Mouse (Mus musculus) CD4-positive, CD25-positive, alpha-beta regulatory T cell, adult 2 months (primary cell): ENCODE measurements at regions not wholly inside any gene's neighbourhood (a gene's known extent, or its start where the extent isn't known, plus 50 kb on each side); places are given as distances from the start of the nearest gene placed in this dataset.

ENCODE experiments used
- DNase-seq: peaks from one replicate; pipeline ENCODE4 v3.0.0-alpha.2; 2012; ENCODE audit warnings: low read depth, low spot score

DNA sequence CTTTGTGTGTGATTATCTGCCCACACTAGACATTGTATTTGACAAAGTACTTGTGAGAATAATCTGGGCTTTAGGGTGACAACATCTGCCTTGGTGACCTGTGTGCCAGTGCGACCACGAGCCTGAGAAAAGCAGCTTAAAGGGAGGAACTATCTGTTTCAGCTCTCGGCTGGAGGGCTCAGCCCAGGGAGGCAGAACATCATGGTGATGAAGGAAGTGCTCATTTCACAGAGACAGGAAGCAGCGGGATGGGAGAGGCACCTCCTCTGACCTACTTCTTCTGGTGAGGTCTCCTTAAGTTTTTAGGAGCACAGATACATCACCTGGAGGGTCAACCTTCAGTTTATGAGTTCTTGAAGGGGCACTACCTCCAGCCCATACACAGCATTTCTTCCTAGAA, 89.8 kb downstream of the Kif26a start:
- no peak for DNase-seq

DNA sequence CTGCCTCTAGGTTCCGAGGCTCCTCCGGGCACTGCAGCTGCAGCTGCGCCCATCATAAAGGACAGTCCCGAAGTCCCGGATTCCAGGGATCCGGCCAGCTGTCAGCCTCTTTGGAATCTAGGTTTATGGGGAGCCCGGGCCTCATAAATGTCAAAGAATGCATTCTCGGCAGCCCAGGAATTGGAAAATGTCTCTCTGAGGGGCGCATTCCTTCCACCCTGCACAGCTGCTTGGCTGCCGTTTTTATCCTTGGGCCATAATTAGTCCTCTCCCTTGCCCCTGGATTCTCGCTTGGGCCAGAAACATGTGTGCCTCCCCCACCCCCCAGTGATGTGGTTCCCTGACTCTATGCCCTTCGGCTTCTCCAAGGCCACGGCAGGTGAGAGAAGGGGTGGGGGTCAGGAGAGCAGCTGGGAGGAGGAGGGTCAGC, 91.1 kb downstream of the Kif26a start:
- no peak for DNase-seq

DNA sequence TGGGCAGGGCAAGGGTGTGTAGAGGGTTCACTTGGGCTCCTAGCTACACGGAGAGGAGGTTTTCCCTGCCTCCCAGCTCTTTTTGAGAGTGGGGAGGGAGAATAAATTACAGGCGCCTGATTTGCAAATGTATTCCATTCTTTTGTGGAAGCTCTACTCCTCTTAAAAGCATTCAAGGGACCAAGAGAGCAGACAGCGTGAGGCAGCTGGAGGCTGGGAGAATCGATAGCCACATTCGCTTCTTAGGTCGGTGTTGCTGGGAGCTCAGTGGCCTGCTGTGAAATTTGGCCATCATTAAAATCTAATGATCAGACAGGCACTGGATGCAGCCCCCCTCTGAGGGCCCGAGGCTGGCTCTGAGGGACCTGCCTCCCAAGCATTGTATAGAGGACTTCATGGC, 92.8 kb downstream of the Kif26a start:
- DNase-seq: no peak

DNA sequence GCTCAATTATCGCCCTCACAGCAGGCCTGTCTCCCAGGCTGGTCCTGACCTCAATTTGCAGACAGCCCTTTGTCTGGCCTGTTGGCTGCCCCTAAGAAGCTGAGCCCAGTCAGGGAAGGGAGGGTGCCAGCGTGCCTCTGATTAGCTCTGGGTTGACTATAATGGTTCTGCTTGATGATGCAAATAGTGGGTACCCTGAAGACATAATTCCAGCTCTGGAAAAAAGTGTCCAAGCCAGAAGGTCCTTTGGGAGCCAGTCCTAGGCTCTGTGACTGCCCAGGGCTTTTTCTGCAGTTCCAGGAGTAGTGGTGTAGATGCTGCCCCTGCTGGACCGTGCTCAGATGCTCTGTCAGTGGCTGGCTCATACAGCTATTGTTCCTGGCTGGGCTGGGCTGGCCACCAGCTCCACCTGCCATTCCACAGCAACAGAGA, 95.7 kb downstream of the Kif26a start:
- DNase-seq: no peak

DNA sequence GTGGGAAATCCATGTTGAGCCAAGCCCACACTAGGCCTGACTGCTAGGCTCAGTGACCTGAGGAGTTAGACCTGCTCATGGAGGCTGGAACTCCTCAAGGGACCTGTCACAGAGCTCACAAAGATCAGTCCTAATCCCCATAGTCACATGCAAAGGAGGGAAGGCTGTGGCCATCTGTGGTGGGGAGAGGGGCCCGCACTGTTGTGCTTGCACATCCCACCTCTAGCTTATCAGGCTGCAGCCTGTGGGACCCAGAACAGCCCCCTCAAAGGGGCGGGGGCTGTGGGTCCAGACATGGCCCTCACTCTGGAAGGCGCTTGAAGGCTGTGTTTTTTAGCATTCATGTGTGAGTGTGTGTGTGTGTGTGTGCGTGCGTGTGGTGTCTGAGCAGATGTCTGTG, 97.2 kb downstream of the Kif26a start:
- no peak for DNase-seq

DNA sequence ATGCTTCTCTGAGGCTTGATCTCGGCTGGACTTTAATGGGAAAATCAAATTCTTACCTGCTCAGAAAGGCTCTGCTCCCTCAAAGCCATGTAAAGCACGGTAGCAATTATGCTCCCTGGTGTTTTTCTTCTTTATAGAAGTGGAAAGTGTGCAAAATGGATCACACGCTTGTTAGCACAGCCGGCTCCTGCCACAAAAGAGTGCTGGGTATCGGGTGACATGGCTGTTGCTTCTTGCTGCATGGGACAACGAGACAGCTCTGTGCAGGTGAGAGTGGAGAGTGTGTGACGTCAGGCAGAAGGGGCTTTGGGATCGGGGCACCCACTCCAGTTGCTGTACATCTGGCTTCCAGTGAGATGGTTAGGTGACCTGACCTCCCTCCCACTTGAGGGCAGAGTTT, 104.9 kb downstream of the Kif26a start:
- no peak for DNase-seq

DNA sequence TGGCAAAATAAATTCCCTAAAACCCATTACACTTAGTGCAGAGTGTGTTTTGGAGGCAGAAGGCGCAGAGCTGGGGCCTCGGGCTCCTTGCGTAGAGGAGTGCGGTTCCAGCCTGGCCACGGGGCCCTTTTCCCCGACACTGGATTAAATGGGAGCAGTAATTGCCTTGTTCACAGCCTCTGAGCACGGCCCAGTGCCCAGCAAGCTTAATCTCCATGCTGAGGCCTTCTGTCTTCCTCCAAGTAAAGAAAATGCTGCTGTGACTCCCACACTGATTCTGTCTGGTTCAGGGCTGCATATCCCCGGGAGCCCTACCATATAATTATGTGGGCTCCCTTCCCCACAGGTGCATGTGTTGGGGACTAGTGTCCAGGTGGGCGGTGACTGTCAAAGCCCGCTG, 107.5 kb downstream of the Kif26a start:
- DNase-seq: no peak

DNA sequence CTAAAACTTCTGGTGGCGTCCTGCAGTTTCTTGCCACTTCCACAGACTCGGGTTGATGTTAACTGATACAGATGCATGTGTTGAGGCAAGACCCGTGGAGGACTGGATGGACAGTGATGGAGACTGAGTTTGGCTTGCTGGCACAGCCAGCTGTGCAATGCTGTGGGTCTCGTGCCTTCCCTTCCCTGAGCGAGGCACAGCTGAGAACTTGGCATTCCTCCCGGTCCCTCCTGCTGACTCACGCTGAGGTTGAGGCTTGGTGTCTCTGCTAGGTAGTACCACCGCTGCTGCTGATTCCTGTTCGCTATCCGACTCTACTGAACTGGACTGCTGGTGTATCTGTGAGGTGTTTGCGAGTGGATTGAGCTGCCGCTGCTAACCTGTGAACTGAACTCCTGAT, 109.2 kb downstream of the Kif26a start:
- no peak for DNase-seq

DNA sequence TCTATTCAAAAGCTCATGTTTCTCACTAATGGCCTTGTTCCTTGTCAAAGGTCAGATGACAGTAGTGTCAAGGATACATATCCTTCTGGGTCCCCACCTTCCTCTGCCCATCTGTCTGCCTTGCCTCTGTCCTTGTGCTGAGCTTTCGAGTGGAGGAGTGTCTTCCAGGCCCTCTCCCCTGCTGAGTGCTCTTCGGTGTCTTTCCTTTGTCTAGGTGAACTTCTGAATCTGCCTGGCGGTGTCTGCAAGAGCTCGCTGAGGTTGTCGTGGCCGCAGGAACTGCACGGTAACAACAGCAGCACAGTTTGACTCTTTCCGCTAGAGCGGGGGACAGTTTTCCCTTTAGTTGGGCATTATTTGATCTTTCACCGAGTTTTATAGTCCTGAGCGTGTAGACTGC, 111.7 kb downstream of the Kif26a start:
- DNase-seq: no peak

DNA sequence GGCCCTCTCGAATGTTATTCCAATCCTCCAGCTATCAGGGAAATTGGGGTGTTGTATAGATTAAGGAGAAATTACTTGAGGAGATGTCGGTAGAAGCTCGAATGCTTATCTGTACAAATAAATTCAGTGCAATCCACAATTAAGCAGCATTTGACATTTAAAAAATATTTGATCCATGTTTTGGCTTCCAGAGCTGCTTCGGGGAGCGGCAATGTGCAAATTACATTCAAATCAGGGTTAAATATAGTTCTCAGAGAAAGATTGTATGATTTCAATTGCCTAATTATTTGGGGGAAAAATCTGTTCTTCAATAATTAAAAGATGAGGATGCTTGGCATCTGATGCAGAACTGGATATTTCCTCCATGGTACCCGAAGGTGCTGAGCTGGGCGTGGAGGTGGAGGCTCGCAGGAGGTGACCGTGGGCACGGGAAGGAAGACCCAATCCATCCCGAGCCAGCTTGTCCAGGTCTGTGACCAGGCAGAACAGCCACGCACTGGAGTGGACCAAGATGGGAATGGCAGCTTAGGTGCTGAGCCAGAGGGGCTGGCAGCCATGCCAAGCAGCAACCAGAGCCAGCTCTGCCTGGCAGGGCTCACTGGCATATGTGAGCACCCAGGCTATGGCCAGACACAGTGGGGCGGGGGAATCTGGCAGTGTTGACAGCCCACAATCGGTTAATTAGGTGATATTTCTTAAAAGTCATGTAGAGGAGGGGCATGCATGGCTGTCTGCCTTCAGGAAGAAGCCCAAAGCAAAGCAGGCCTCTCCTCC, 117.5 kb downstream of the Kif26a start:
- no peak for DNase-seq

DNA sequence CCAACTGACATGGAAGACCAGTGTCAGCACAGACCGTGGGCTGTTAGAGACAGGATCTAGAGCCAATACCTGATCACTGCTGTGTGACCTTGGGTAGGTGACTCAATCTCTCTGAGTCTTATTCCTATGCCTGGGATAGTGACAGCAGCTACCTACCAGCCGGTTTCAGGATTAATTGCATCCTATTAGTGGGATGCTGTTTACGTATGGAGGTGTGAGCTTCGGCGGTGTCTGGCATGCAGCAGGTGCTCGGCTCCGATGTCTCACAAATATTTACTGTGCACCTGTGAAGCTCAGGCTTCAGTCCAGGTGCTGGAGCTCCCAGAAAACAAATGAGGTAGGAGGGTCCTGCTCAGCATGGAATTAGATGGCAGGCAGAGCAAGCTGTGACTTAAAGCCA, 118.2 kb downstream of the Kif26a start:
- no peak for DNase-seq

DNA sequence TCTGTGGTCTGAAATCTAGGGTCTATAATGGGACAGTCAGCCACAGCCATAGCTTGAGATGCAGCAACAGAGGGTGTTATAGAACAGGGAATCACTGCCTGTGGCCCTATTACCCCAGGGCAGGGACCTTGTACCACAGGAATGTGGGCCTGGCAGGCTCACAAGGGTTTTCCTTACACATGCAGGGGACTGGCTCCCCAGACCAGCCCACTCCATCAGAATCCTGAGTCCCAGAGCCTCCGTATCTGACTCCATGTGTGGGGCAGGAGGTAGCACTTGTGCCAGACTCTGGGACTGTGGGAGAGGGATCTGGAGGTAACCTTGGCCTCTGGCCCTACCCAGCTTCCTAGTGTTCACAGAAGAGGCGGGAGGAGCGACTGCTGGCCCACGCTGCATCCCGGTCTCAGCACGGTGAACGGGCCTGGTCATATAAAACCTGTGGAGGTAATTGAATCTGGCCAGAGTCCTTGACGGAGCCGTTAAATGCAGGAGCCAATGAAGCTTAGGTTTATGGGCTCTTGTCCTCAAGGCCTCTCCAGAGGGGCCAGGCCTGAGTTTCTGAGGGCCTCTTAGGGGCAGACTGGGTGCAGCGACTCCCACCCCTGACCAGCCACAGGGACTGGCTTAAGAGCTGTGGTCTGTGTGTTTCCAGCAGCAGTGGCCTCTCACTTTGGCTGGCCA, 119.4 kb downstream of the Kif26a start:
- no peak for DNase-seq

DNA sequence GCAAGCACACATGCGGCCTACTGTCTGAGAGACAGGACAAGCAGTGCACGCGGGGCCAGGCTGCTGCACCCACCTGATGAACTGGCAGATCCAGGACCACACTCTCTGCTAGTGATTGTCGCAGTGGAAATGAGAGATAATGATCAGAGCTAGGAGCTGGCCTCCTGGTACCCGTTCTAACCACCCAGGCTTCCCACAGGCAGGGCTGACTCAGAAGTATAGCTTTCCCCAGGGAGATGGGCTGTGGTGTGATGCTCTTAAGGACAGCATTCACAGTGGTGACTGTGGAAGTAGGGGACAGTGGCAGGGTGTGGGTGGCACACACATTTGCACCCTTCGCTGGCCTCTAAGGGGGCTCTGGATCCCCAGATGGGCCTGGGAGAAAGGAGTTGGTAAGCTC, 128.0 kb downstream of the Kif26a start:
- DNase-seq: no peak

DNA sequence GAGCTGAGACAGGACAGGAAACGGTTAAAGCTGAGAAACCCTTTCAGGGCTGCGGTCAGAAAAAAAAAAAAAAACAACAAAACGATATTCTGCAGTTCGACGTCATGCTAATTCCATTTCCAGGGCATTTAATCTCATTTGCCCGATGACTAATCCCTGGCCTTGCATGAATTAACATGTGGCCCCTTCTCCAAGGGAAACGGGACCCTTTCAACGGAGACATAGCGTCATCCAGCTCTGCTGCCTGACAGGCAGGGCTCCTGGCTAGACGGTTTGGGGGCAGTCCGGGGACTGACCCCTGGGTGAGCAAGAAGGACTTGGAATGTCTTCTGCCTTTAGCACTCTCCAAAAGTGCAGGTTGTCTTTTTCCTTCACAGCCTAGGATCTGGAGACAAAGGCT, 128.7 kb downstream of the Kif26a start:
- DNase-seq: no peak

DNA sequence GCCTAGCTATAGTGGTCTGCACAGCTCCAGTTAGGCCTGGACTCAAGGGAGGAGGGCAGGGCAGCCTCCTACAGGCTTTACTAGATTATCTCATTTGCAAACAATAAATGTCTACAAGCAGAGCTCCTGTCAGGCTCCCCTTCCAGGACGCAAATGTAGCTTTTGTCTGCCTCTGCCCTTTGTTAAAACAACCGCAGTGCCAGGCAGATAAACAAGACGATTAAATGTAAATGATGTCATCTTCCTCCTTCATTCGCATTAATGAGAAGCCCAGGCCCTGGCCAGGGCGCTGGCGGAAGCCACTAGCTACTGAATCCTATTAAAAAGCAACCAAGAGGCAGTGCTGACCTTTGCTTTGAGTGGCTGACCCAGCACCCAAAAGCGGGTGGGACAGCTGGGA, 130.6 kb downstream of the Kif26a start:
- no peak for DNase-seq

DNA sequence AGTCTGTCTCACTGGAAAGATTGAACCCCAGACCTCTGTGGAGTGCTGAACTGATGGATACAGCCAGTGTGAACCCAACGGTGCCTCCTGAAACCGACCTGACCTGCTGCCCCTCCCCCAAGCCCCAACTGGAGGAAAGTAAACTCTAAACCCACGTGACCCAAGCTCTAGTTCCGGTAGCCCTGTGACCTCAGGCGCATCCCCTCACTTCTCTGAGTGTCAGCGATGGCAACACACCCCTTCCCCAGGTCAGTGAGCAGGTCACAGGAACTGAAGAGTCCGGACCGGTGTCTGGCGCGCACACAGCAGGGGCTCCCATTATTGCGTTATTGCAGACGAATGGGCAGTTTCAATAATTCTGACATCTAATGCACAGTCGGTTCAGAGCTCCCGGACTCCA, 131.5 kb downstream of the Kif26a start:
- DNase-seq: no peak

DNA sequence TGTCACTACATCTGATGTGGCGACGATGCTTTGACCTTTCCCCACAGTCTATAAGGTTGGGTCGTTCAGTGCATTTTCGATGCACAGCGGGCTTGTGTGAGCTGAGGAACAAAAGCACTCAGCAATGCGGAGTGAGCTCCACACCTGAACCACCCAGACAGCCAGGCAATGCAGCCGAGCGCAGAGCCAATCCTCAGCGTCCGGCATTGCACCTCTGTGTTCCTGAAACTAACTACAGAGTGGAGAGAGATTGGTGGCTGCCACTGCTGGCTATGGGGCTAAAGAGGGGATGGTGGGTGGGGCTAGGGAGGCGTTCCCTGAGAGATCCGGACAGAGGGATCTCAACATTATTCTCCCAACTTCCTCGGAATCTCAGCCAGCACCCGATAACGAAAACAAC, 139.1 kb downstream of the Kif26a start:
- DNase-seq: no peak

DNA sequence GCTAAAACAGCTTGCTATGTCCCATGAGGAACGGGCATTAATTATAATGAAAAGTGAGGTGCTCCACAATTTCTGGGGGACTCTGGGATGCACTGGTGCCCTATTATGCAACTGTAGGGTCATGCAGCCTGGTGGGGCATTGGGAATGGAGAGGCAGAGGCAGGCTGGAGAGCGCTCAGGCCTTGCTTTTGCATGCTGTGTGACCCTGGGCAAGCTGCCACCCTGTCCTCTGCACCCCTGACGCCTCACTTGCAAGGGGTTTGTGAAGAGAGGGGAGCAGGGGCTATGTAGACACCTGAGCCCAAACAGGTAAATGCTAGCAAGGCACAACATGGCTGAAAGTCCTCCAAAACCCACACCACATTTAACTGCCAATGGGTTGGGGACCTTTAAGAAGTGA, 142.8 kb downstream of the Kif26a start:
- no peak for DNase-seq

DNA sequence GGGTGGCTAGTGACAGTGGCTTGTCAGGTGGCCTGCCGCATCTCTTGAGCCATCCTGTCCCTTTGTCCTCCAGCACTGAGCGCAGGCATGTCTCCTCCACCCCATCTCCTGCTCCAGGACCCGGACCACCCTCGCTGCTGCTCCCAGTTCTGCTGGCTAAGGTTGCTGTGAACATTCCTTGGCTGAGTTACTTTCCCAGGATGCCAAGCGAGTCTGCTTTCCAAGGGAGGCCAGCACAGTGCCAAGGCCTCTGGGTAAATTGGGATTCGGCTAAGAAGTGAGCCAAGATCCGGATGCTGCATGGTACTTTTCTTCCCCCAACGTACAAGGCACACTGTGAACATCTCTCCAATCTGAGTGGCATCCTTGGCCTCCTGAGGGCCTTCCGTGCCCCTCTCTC, 144.3 kb downstream of the Kif26a start:
- no peak for DNase-seq

DNA sequence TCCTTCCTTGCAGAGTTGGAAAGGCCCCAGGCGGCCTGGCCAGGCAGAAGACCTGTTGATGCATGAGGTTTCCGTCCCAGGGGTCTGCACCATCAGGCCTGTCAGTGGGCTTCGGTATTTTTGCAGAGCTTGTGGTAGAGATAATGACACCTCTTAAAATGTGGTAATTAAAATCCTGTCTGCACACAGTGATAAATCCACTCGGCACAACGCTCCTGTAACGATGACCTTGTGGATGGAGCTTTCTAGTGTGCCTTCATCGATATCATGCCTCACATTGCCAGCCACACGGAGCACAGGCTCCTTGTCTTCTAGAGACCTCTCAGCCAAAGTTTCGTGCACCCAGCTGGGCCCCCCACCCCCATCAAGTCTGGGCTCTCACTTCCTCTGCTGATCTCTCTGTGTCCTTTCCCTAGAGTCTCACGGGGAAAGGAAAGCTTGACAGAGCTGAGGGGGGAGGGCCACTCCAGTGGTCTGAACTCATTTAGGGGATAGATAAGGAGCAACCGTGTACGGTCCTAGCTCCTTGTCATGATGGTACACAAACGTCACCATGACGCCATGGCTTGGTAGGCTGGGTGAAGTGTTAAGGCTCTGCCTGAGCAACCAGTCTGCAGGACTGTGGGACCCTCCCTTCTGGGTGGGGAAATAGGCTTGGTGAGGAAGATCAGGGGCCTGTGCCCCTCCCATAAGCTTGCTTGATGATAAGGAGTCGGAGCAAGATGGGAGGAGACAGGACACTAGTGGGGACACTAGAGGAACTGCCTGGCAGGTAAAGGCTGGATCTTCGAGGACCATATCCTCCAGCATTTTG, 145.9 kb downstream of the Kif26a start:
- no peak for DNase-seq

DNA sequence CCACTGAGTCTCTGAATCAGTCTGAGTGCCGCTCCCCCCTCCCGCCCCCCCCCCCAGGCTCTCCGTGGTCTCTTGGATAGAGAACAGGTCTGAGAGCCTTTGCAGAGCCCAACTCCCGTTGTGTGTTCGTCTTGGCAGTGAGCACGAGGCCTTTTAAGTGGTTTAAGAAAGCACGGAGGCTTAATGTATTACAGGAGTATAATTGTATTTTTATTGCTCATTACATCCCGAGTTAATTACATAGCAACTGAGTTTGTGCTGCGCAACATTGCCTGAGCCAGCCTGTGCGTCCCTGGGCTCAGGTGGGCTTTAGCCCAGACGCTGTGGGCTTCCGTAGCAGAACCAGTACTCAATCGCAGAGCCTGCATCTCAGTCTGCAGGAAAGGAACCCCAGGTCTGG, 147.1 kb downstream of the Kif26a start:
- DNase-seq: no peak

DNA sequence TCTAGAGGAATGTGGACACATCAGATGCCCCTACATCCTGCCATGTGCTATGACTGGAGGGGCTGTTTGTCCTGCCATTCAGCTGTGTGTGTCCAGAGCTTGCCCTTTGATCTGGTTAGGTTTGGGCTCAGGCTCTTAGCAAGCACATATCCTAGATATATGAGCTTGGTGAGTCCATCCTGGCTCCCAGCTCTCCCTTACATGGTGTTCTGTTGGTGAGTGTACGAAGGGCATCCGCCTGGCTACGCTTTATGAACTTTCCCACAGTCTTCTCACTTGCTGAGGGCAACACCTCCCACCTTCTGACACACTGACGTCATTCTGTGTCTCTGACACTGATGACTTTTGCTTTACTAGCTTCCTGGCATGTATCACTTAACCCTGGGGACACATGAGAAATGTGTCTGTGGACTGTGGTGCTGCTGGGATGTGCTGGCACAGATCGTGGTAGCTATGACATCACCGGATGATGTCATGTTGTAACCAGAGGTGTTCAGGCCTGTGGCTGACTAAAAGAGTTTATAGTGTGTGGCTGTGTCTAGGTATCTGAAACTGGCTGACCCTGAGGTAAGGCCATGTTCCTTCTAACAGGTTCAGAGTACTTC, 149.4 kb downstream of the Kif26a start:
- no peak for DNase-seq
